Mouse (Mus musculus) kidney, adult 2 months (tissue): Measurements from ENCODE around the gene Pitpnm1. TPM values are rescaled to one million over a fixed set of nuclear protein-coding genes. Genes with fewer than 3 reads are reported as not detected.

Experiments
- DNase-seq: peaks from one replicate; pipeline ENCODE4 v3.0.0; 2021
- H3K27ac ChIP-seq: fragments of 200-500 bp; 2 replicates; pipeline ENCODE4 v1.5.1; 2012; ENCODE audit warnings: low read depth, low read length, control low read depth, inconsistent platforms; ENCODE audit not compliant: insufficient read depth
- H3K27me3 ChIP-seq: fragments of 200-500 bp; replicated peaks from 2 replicates; pipeline ENCODE4 v1.6.1; 2012; ENCODE audit warnings: mild to moderate bottlenecking, moderate library complexity, low read length, inconsistent platforms; ENCODE audit not compliant: control insufficient read depth, insufficient read depth
- H3K36me3 ChIP-seq: fragments of 200-500 bp; 2 replicates; pipeline ENCODE4 v1.6.1; 2012; ENCODE audit warnings: mild to moderate bottlenecking, moderate library complexity, low read length, inconsistent platforms; ENCODE audit not compliant: control insufficient read depth, insufficient read depth
- H3K4me1 ChIP-seq: fragments of 200-500 bp; 2 replicates; pipeline ENCODE4 v1.6.1; 2011; ENCODE audit warnings: low read length; ENCODE audit not compliant: control insufficient read depth, insufficient read depth
- H3K4me3 ChIP-seq: fragments of 200-500 bp; 2 replicates; pipeline ENCODE4 v1.5.1; 2011; ENCODE audit warnings: mild to moderate bottlenecking, low read depth, low read length, control low read depth; ENCODE audit not compliant: insufficient read depth
- CTCF ChIP-seq: fragments of 200-500 bp; conservative IDR thresholded peaks from 2 replicates; pipeline ENCODE4 v1.5.1; 2011; ENCODE audit warnings: low read depth, mild to moderate bottlenecking, control low read depth, low read length, moderate library complexity, mixed read lengths; ENCODE audit not compliant: insufficient read depth, insufficient read length
- POLR2A ChIP-seq: fragments of 200-500 bp; IDR thresholded peaks from one replicate; pipeline ENCODE4 v1.6.1; 2011; ENCODE audit warnings: low read depth, low read length, control low read depth
- WGBS: fragments of 180-500 bp; shearing (Covaris S2); methylation state at CpG from one replicate; pipeline ENCODE4 v1.1.7; 2018; 5-methylcytosine and 5-hydroxymethylcytosine counted together
- polyA plus RNA-seq: library from polyadenylated mRNA; depleted of rRNA; stranded (reverse); fragments of >200 nt; gene quantifications from 2 replicates; pipeline ENCODE4 v1.2.3, GENCODE M21; 2012

Gene Pitpnm1
- polyA plus RNA-seq, 1 experiment, result 46.3 TPM

GRCm38 (mm10) chr19:4055947-4056693, 43.7 kb upstream of the Pitpnm1 start:
- DNase-seq, result peak; percentile 73
- 41% methylated on average over 15 of the region's 15 CpGs for WGBS
- TF ChIP-seq POLR2A, result no peak
- TF ChIP-seq CTCF, result no peak
- no peaks in the 10 kb centered on the region for H3K36me3 ChIP-seq
- H3K27ac ChIP-seq, result peak overlapping the region; percentile 82
- H3K27me3 ChIP-seq, result no peaks in the 10 kb centered on the region
- peaks cover 12% of the 10 kb centered on the region; the same call in 1 of the 2 replicates for H3K4me1 ChIP-seq
- no peak overlapping the region for H3K4me3 ChIP-seq

- TF ChIP-seq CTCF, result no peak
- no peak for TF ChIP-seq POLR2A
Measured at GRCm38 (mm10) chr19:4056727-4057126, 43.1 kb upstream of the Pitpnm1 start.

GRCm38 (mm10) chr19:4057389-4057788, 42.4 kb upstream of the Pitpnm1 start:
- no peaks in the 10 kb centered on the region for H3K27me3 ChIP-seq

More at GRCm38 (mm10) chr19:4056727-4057126, 43.1 kb upstream of the Pitpnm1 start:
- H3K4me1 ChIP-seq, result peaks cover 12% of the 10 kb centered on the region; the same call in 1 of the 2 replicates
- H3K4me3 ChIP-seq, result no peak overlapping the region
- no peaks in the 10 kb centered on the region for H3K36me3 ChIP-seq
- no peaks in the 10 kb centered on the region for H3K27me3 ChIP-seq
- DNase-seq, result no peak
- H3K27ac ChIP-seq, result peak overlapping the region; percentile 82
- WGBS, result 57% methylated on average over 4 of the region's 4 CpGs

GRCm38 (mm10) chr19:4057962-4058361, 41.8 kb upstream of the Pitpnm1 start:
- Histone ChIP-seq H3K4me1 (peaks cover 12% of the 10 kb centered on the region; the same call in 1 of the 2 replicates), H3K27me3 (no peaks in the 10 kb centered on the region), H3K27ac (no peak overlapping the region), H3K36me3 (no peaks in the 10 kb centered on the region), H3K4me3 (no peak overlapping the region)
- DNase-seq, result no peak
- 96% methylated on average over 7 of the region's 7 CpGs for WGBS
- no peak for TF ChIP-seq CTCF
- TF ChIP-seq POLR2A, result no peak

More at GRCm38 (mm10) chr19:4057389-4057788, 42.4 kb upstream of the Pitpnm1 start:
- Histone ChIP-seq H3K4me3 (no peak overlapping the region), H3K27ac (no peak overlapping the region), H3K36me3 (no peaks in the 10 kb centered on the region), H3K4me1 (peaks cover 12% of the 10 kb centered on the region; the same call in 1 of the 2 replicates)
- DNase-seq, result no peak
- WGBS, result 88% methylated on average over 13 of the region's 13 CpGs
- no peak for TF ChIP-seq CTCF
- TF ChIP-seq POLR2A, result no peak

GRCm38 (mm10) chr19:4058581-4058980, 41.2 kb upstream of the Pitpnm1 start:
- TF ChIP-seq POLR2A (no peak), CTCF (no peak)
- Histone ChIP-seq H3K36me3 (no peaks in the 10 kb centered on the region), H3K4me3 (no peak overlapping the region), H3K27me3 (no peaks in the 10 kb centered on the region), H3K27ac (no peak overlapping the region), H3K4me1 (peaks cover 12% of the 10 kb centered on the region; the same call in 1 of the 2 replicates)
- no peak for DNase-seq
- WGBS, result 90% methylated on average over 5 of the region's 5 CpGs

GRCm38 (mm10) chr19:4059069-4059740, 40.6 kb upstream of the Pitpnm1 start, which contains the start of gene Gstp3:
Gstp3 (minus strand) TSS chr19:4059569.
- Histone ChIP-seq H3K4me1 (peaks cover 12% of the 10 kb centered on the region; the same call in 1 of the 2 replicates), H3K36me3 (no peaks in the 10 kb centered on the region), H3K4me3 (no peak within 1 kb of the TSS), H3K27ac (no peak within 1 kb of the TSS), H3K27me3 (no peaks in the 10 kb centered on the region)
- DNase-seq, result no peak
- WGBS, result 72% methylated on average over 15 of the region's 15 CpGs
- TF ChIP-seq POLR2A (no peak), CTCF (no peak)
